Mouse (Mus musculus) left cerebral cortex, postnatal 4 days (tissue): ENCODE data around the gene Arhgef12. TPM values are rescaled to one million over a fixed set of nuclear protein-coding genes. Genes with fewer than 3 reads are reported as not detected.

Source experiments
- DNase-seq: peaks from one replicate; pipeline ENCODE4 v3.0.0-alpha.2; 2022
- intact Hi-C: fragments of 180-260 bp; cut with DNase I; formaldehyde crosslinking; loops from one replicate; pipeline ENCODE4 v1.15.1; 2025
- total RNA-seq, 2 experiments: library from RNA; stranded (reverse); gene quantifications; 2 replicates each; pipeline ENCODE4 v1.2.3; 2021

Gene Arhgef12
- total RNA-seq, 2 experiments from 2014 or later: 185 to 199 TPM

DNA sequence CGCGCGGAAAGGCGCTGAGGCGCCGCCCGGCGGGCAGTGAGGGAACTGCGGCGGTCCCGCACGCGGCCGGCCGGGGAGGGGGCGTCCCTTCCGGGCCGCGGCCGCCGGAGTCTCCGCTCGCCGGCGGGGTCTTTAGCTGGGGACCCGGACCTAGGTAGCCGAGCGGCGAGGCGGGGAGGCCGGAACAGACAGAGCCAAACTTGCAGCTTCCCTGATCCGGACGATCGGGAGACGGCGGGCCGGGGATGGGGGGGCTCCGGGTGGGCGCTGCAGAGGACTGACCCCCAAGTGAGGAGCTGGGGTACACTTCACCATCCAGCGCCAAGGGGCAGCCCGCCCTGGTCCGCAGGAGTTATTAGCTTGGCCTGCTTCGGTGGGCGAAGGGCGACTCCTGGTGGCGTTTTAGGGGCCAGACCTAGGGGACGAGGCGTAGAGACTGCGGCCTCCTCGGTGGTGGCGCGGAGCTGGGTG is 162.5 kb downstream of the Arhgef12 start:
- intact Hi-C loops: loop anchor here (2.0 to 5.0 kb wide), 3 partner anchors 157 to 552 kb away; no protein-coding TSS in a partner anchor
- DNase-seq: peak; percentile 95

- DNase-seq: peak; percentile 79
- intact Hi-C loops: loop anchor here (2.0 to 5.0 kb wide), 3 partner anchors 157 to 552 kb away; no protein-coding TSS in a partner anchor
Measured at GRCm38 (mm10) chr9:42943781-42944535, 163.1 kb downstream of the Arhgef12 start, which contains the start of gene Grik4. Grik4 (minus strand) TSS chr9:42944493.

GRCm38 (mm10) chr9:42943057-42943529 is 163.9 kb downstream of the Arhgef12 start:
- DNase-seq: peak; percentile 71
- intact Hi-C loops: loop anchor here (5.0 kb wide), 2 partner anchors 156 to 551 kb away; no protein-coding TSS in a partner anchor

DNA sequence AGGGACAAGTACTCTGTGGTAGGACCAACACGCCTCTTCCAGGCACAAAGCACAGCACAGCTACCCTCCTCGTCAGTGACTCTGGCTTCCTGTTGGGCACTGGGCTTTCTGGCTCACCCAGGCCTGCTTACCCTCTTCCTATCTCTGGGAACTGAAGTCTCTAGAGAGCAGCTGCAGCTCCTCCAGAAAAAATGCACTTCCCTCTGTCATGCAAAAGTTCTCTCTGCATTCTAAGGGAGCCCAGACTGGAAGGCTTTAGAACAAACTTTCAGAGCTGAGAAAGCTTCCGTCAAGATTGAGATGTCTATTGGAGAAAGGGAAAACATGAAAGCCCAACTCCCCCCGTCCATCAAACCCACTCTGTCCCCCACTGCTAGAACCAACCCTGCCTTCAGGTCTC is 164.9 kb downstream of the Arhgef12 start:
- no peak for DNase-seq
- intact Hi-C loops: loop anchor here (5.0 kb wide), 2 partner anchors 155 to 550 kb away; no protein-coding TSS in a partner anchor

- DNase-seq: peak; percentile 44
- intact Hi-C loops: no loop called here
Measured at GRCm38 (mm10) chr9:42932146-42932545, 174.9 kb downstream of the Arhgef12 start.

GRCm38 (mm10) chr9:42927498-42927897 is 179.5 kb downstream of the Arhgef12 start:
- intact Hi-C loops: no loop called here
- no peak for DNase-seq

GRCm38 (mm10) chr9:42926564-42926963 is 180.5 kb downstream of the Arhgef12 start:
- no peak for DNase-seq

DNA sequence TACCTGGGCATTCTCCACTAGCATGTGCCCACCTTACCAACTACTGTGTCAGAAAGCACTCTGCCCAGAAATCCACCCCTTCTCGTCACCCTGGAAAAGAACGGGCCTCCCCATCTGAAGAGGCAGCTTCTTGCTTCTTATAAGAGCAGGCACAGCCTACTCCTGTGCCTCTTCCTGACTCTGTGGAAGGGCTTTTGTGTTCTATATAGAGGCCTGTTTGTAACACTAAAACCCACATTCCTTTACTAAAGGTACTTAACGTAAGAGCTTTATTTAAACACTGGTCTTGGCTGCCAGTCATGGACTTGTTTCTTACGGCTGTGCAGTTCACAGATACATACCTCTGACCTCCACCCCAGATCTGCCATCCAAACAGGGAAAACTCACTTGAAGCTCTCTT is 185.2 kb downstream of the Arhgef12 start:
- DNase-seq: no peak
- intact Hi-C loops: no loop called here

More at GRCm38 (mm10) chr9:42926564-42926963, 180.5 kb downstream of the Arhgef12 start:
- intact Hi-C loops: no loop called here

- intact Hi-C loops: no loop called here
- peak; percentile 30 for DNase-seq
Measured at GRCm38 (mm10) chr9:42920190-42920589, 186.8 kb downstream of the Arhgef12 start.

DNA sequence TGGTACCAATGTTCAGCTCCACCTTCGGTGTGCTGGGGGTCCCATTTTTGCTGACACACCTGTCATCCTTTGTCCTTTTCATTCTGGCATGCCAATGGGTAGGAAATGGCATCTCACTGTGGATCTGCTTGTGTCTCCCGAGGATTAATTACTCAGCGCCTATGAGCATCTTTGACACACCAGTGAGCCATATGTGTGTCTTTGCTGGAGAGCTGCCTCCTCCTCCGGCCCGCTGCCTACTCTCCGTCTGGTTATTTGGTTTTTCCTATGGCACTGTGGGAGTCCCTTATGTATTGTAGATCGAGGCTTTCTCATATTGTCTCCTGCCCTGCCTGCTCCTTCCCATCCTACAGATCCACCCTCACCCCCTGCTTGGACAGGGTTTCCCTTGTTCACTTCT is 189.1 kb downstream of the Arhgef12 start:
- DNase-seq: no peak
- intact Hi-C loops: no loop called here

Other genes with a start within 250 kb of the Arhgef12 start
- gene Grik4, start 162.7 kb downstream of the Arhgef12 start, total RNA-seq: 10 to 100 TPM; 13.4 to 16.8 TPM
- gene Tmem136, start 9.3 kb upstream of the Arhgef12 start, total RNA-seq: 10 to 100 TPM; 17.2 to 18.4 TPM
- gene Pou2f3, start 103.1 kb upstream of the Arhgef12 start, total RNA-seq: not detected
- gene Oaf, start 132.7 kb upstream of the Arhgef12 start, total RNA-seq: 1 to 10 TPM; 3.6 to 4.1 TPM
- gene Trim29, start 203.6 kb upstream of the Arhgef12 start, total RNA-seq: not detected